Mouse (Mus musculus) cerebellum, adult 2 months (tissue): ENCODE data around the gene Ccdc183. TPM values are rescaled to one million over a fixed set of nuclear protein-coding genes. Genes with fewer than 3 reads are reported as not detected.

Source experiments
- DNase-seq, 2 experiments: peaks; one replicate each; pipeline ENCODE4 v3.0.0; 2021
- H3K27ac ChIP-seq: fragments of 200-500 bp; 2 replicates; pipeline ENCODE4 v1.5.1; 2012; ENCODE audit warnings: low read length, control low read depth, inconsistent platforms; ENCODE audit not compliant: insufficient read depth
- H3K27me3 ChIP-seq: fragments of 200-500 bp; 2 replicates; pipeline ENCODE4 v1.6.1; 2012; ENCODE audit warnings: inconsistent platforms, mild to moderate bottlenecking, low read length, moderate library complexity; ENCODE audit not compliant: control insufficient read depth, insufficient read depth
- H3K4me1 ChIP-seq: fragments of 200-500 bp; 2 replicates; pipeline ENCODE4 v1.6.1; 2011; ENCODE audit warnings: low read length; ENCODE audit not compliant: control insufficient read depth, insufficient read depth
- H3K4me3 ChIP-seq: fragments of 200-500 bp; replicated peaks from 2 replicates; pipeline ENCODE3; 2011; ENCODE audit warnings: mild to moderate bottlenecking, low read depth, low read length, control low read depth; ENCODE audit not compliant: insufficient read depth
- CTCF ChIP-seq: fragments of 200-500 bp; IDR thresholded peaks from 2 replicates; pipeline ENCODE4 v1.5.1; 2011; ENCODE audit warnings: low read depth, mild to moderate bottlenecking, control low read depth, low read length, moderate library complexity, borderline replicate concordance; ENCODE audit not compliant: insufficient read depth
- POLR2A ChIP-seq: fragments of 200-500 bp; IDR thresholded peaks from 2 replicates; pipeline ENCODE4 v1.6.1; 2011; ENCODE audit warnings: low read length, control low read depth, borderline replicate concordance; ENCODE audit not compliant: insufficient read depth
- WGBS: fragments of 180-500 bp; shearing (Covaris S2); methylation state at CpG from one replicate; pipeline ENCODE4 v1.1.7; 2018; 5-methylcytosine and 5-hydroxymethylcytosine counted together
- polyA plus RNA-seq: library from polyadenylated mRNA; depleted of rRNA; stranded (reverse); fragments of >200 nt; gene quantifications from 2 replicates; pipeline ENCODE4 v1.2.3, GENCODE M21; 2012

Ccdc183 gene
- polyA plus RNA-seq, 1 experiment = not detected

DNA sequence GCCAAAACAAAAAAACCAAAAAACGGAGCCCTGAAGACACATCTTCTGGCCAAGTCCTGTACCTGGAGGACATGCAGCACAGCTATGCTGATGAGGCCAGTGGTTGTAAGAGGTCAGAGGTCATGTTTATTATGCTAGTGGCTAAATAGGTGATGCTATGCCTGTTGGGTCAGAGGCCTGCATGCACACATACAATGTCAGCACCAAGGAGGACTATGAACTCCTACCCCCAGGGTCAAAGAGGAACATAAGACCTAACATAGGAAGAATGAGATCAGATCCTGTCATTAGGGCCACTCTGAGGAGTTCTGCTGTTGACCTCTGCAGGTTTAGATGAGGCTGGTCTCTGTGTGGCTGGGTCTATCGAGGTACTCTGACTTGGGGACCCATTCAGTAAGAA is 17.4 kb downstream of the Ccdc183 start:
- no peak for TF ChIP-seq POLR2A
- Histone ChIP-seq H3K4me3 (no peak overlapping the region), H3K4me1 (peaks cover 16% of the 10 kb centered on the region), H3K27ac (no peak overlapping the region), H3K27me3 (no peaks in the 10 kb centered on the region)
- WGBS = 49% methylated on average over 2 of the region's 2 CpGs
- DNase-seq = no peak

DNA sequence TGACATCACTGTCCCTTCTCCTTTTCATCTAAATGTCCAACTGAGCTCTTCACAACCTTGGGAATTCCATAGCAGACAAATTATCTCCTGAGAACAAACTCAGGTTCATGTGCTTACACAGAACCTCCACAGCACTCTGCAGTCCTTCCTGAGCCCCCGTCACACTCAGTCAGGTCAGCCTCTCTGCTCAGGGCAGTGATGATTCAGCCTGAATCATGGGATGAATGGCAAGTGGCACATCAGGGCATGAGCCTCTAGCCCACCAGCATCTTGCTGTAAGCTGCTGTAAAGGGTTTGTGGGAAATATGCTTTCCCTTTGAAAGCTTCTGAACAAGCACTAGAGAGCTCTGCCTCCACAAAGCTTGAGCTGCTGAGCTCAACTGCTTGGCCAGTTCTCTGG is 18.7 kb downstream of the Ccdc183 start:
- TF ChIP-seq POLR2A = no peak
- TF ChIP-seq CTCF = no peak
- Histone ChIP-seq H3K27ac (no peak overlapping the region), H3K27me3 (no peaks in the 10 kb centered on the region), H3K4me3 (no peak overlapping the region), H3K4me1 (peaks cover 16% of the 10 kb centered on the region)
- 97% methylated on average over 1 of the region's 1 CpGs for WGBS
- no peak for DNase-seq

DNA sequence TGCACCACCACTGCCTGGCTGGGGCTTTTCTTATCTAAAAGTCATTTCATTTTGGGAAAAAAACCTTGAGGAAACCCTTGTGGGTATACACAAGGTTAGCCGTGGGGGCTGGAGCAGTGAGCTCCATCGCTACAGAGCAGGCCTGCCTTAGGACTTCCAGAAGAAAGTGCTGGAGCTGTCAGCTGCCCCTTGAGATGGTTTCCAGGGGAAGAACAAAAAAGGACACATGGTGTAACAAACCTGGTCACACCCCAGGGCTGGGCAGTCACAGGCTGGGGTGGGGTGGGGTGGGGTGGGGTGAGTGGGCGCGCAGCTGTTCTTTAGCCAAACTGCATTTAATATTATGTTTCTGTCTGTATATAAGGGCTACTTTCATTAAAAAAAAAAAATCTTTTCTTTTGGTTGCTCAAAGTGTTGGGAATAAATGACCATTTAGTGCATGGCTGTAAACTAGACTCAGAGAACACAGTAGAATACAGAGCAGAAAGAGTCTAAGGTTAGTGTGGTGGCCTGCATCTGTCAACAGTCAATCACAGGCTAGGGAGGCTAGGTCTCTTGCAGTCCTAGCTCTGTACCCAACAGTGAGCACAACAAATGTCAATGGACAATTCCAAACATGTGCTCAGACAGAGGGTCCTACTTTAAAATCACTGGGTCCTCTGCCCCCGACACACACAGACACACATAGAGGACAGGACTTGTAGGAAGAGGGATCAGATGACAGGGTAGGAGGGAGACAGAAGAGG is 20.5 kb downstream of the Ccdc183 start:
- Histone ChIP-seq H3K27ac (no peak overlapping the region), H3K4me1 (peaks cover 5% of the 10 kb centered on the region), H3K4me3 (no peak overlapping the region), H3K27me3 (no peaks in the 10 kb centered on the region)
- 97% methylated on average over 5 of the region's 5 CpGs for WGBS
- TF ChIP-seq POLR2A = no peak
- TF ChIP-seq CTCF = no peak
- DNase-seq = no peak

GRCm38 (mm10) chr2:25591863-25592262 is 25.6 kb downstream of the Ccdc183 start:
- H3K4me3 ChIP-seq = no peak overlapping the region
- H3K27ac ChIP-seq = no peak overlapping the region
- peak; percentile 49 to 50 for DNase-seq
- WGBS = 57% methylated on average over 2 of the region's 2 CpGs
- no peaks in the 10 kb centered on the region for H3K4me1 ChIP-seq
- no peaks in the 10 kb centered on the region for H3K27me3 ChIP-seq
- peak; percentile 65; the same call in 1 of the 2 replicates for TF ChIP-seq CTCF
- TF ChIP-seq POLR2A = no peak

DNA sequence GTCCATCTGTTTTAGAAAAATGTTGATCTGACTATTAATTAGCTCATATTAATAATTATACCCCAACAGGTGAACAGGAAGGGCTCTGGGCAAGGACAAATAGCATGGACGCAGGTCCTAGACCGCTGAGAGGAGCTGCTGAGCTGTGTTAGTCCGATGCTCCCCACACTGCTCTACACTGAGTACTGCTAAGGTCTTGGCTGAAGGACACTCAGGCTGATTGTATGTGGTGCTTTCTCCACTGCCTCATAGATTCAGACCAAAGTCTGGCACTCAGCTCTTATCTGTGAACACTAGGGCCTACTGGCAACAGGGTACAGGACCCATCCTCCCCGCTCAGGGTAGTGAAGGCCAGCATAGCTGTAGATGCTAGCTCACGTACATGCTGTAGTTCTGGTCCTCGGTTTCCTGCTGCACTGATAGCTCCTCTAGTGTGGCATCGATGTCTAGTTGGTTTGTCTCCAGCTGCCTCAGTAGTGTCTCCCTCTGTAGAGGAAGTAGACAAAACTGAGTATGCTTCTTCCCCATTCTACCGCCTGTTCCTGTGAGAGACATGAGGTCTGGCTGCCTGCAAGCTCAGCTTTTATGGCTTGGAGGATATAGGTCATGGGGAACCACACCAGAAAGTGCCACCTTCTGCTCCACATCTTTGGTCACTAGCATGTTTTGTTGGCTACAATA is 29.1 kb downstream of the Ccdc183 start:
- H3K4me1 ChIP-seq = peaks cover 22% of the 10 kb centered on the region
- no peak overlapping the region for H3K4me3 ChIP-seq
- TF ChIP-seq CTCF (no peak), POLR2A (no peak)
- H3K27ac ChIP-seq = no peak overlapping the region
- no peak for DNase-seq
- H3K27me3 ChIP-seq = no peaks in the 10 kb centered on the region
- 90% methylated on average over 8 of the region's 8 CpGs for WGBS

DNA sequence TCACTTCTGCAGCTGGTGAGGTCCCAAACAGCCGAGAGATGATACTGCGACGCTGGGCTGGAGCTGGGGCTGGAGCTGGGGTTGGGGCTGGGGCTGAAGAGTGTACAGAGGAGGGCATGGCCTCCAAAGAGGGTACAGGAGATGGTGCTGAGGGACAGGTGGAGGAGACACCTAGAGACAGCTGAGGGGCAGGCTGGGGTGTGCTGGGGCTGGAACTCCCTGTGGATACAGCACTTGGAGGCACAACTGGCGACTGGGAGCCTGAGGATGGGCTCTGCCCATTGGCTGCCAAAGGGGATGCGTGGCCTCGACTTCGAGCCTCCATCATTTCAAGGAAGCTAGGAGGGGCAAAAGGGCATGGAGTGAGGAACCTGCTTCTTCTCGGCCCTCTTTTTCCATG is 30.2 kb downstream of the Ccdc183 start:
- Histone ChIP-seq H3K27ac (no peak overlapping the region), H3K4me1 (peaks cover 33% of the 10 kb centered on the region), H3K4me3 (no peak overlapping the region), H3K27me3 (no peaks in the 10 kb centered on the region)
- no peak for DNase-seq
- WGBS = 91% methylated on average over 8 of the region's 8 CpGs
- TF ChIP-seq CTCF = no peak
- TF ChIP-seq POLR2A = no peak

- 18% methylated on average over 3 of the region's 3 CpGs for WGBS
- Histone ChIP-seq H3K27ac (no peak overlapping the region), H3K27me3 (no peaks in the 10 kb centered on the region), H3K4me1 (peaks cover 36% of the 10 kb centered on the region), H3K4me3 (no peak overlapping the region)
- DNase-seq = peak in 1 of 2 experiments; percentile 28
- TF ChIP-seq POLR2A (no peak), CTCF (no peak)
Observed at GRCm38 (mm10) chr2:25585601-25586000, 31.9 kb downstream of the Ccdc183 start.

DNA sequence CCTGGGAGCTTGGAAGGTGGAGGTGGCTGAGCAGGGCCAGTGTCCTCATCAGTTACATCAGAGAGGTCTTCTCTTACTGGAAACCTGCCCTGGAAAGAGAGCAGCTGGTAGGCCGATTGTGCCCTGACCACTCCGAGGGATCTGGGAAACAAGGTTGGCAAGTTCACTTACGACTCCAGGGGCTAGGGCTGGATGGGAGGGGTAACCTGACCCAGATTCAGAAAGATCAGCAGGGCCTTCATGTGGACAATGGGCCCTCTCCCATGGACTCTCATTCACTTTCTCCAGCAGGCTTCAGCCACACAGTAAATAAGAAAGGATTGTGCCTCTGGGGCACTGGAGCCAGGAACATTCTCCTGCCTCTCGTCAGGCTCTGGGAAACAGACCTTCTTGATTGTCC is 32.6 kb downstream of the Ccdc183 start:
- Histone ChIP-seq H3K4me3 (no peak overlapping the region), H3K27ac (peak overlapping the region; percentile 31), H3K27me3 (no peaks in the 10 kb centered on the region), H3K4me1 (peaks cover 37% of the 10 kb centered on the region)
- WGBS = 16% methylated on average over 4 of the region's 4 CpGs
- DNase-seq = peak in 1 of 2 experiments; percentile 40
- TF ChIP-seq POLR2A (no peak), CTCF (no peak)
